Mouse (Mus musculus) ES-E14 (cell line): Measurements from ENCODE around the gene Wdr24. TPM values are rescaled to one million over a fixed set of nuclear protein-coding genes. Genes with fewer than 3 reads are reported as not detected.

ENCODE experiments used
- DNase-seq: peaks from one replicate; pipeline ENCODE4 v3.0.0-alpha.2; 2013; ENCODE audit warnings: low read depth, low spot score
- H3K27ac ChIP-seq: 2 replicates; pipeline ENCODE4 v1.5.1; 2012; ENCODE audit warnings: low read depth, mild to moderate bottlenecking, low read length, moderate library complexity, mixed read lengths; ENCODE audit not compliant: poor library complexity, insufficient read depth, severe bottlenecking
- H3K36me3 ChIP-seq: 2 replicates; pipeline ENCODE4 v1.6.1; 2012; ENCODE audit warnings: mild to moderate bottlenecking, low read length, moderate library complexity, mixed read lengths; ENCODE audit not compliant: control insufficient read depth, poor library complexity, insufficient read depth, severe bottlenecking
- H3K4me1 ChIP-seq, 2 experiments: fragments of 150-350 bp in 1 of 2; sonication (generic) in 1 of 2; 2 replicates each; pipeline ENCODE4 v1.6.1; 2012; ENCODE audit warnings: low read length in 2 of 2, mild to moderate bottlenecking in 1 of 2, mixed read lengths in 1 of 2; ENCODE audit not compliant: control insufficient read depth in 2 of 2, insufficient read depth in 2 of 2, poor library complexity in 1 of 2
- H3K4me3 ChIP-seq, 2 experiments: fragments of 150-350 bp in 1 of 2; sonication (generic) in 1 of 2; 2 replicates each; pipeline ENCODE4 v1.5.1; 2012; ENCODE audit warnings: low read length in 2 of 2, low read depth in 1 of 2, mild to moderate bottlenecking in 1 of 2, mixed read lengths in 1 of 2; ENCODE audit not compliant: insufficient read depth in 1 of 2, poor library complexity in 1 of 2, severe bottlenecking in 1 of 2
- H3K9ac ChIP-seq: 2 replicates; pipeline ENCODE4 v1.6.1; 2012; ENCODE audit warnings: low read depth, mild to moderate bottlenecking, low read length, mixed read lengths; ENCODE audit not compliant: poor library complexity, insufficient read depth, severe bottlenecking
- H3K9me3 ChIP-seq: fragments of 150-350 bp; sonication (generic); 2 replicates; pipeline ENCODE4 v1.6.1; 2012; ENCODE audit warnings: low read depth, mild to moderate bottlenecking, low read length; ENCODE audit not compliant: control insufficient read depth, insufficient read depth
- CHD2 ChIP-seq: IDR thresholded peaks from 2 replicates; pipeline ENCODE4 v1.6.1; 2014; ENCODE audit warnings: mild to moderate bottlenecking, low read depth, low read length, inconsistent platforms
- HCFC1 ChIP-seq: IDR thresholded peaks from 2 replicates; pipeline ENCODE4 v1.6.1; 2012; ENCODE audit warnings: low read length, inconsistent platforms, borderline replicate concordance; ENCODE audit not compliant: insufficient read depth
- MAFK ChIP-seq: IDR thresholded peaks from 2 replicates; pipeline ENCODE4 v1.6.1; 2014; ENCODE audit warnings: mild to moderate bottlenecking, low read depth, low read length, inconsistent platforms; ENCODE audit not compliant: insufficient read depth
- ZC3H11A ChIP-seq: IDR thresholded peaks from 2 replicates; pipeline ENCODE4 v1.6.1; 2012; ENCODE audit warnings: low read depth, mild to moderate bottlenecking, inconsistent platforms, low read length, borderline replicate concordance
- ZNF384 ChIP-seq: IDR thresholded peaks from 2 replicates; pipeline ENCODE4 v1.6.1; 2012; ENCODE audit warnings: low read depth, low read length, inconsistent platforms
- in situ Hi-C, 2 experiments: fragments of 600-800 bp; cut with MboI; formaldehyde crosslinking; loops; one replicate each; pipeline ENCODE4 v1.15.1; 2025; ENCODE audit warnings: low sequenced_read_pairs in 2 of 2, inconsistent platforms in 1 of 2; ENCODE audit not compliant: unreplicated experiment in 2 of 2
- total RNA-seq: library from RNA; depleted of rRNA; stranded (reverse); fragments of 300-350 nt; gene quantifications from 2 replicates; pipeline ENCODE4 v1.2.3, GENCODE M21; 2012

The Wdr24 gene
- total RNA-seq, 1 experiment = 28.6 TPM

GRCm38 (mm10) chr17:25837533-25837932, 14.1 kb downstream of the Wdr24 start:
- no peak overlapping the region for H3K9ac ChIP-seq
- H3K4me3 ChIP-seq = no peak overlapping the region
- TF ChIP-seq ZC3H11A (no peak), CHD2 (no peak), ZNF384 (no peak), HCFC1 (no peak), MAFK (no peak)
- no peaks in the 10 kb centered on the region for H3K9me3 ChIP-seq
- in situ Hi-C loops = no loop called here
- H3K4me1 ChIP-seq = peaks cover 0 to 19% of the 10 kb centered on the region in 2 experiments; a peak in 1 of 4 replicates
- H3K36me3 ChIP-seq = peaks cover 56% of the 10 kb centered on the region
- H3K27ac ChIP-seq = no peak overlapping the region
- DNase-seq = no peak

- DNase-seq = no peak
- in situ Hi-C loops = no loop called here
- Histone ChIP-seq H3K9ac (no peak overlapping the region), H3K36me3 (peaks cover 56% of the 10 kb centered on the region), H3K4me3 (no peak overlapping the region), H3K4me1 (peaks cover 0 to 24% of the 10 kb centered on the region in 2 experiments; a peak in 1 of 4 replicates), H3K27ac (no peak overlapping the region), H3K9me3 (no peaks in the 10 kb centered on the region)
- no peak for TF ChIP-seq HCFC1
- no peak for TF ChIP-seq ZC3H11A
- no peak for TF ChIP-seq ZNF384
- no peak for TF ChIP-seq CHD2
- TF ChIP-seq MAFK = no peak
Observed at GRCm38 (mm10) chr17:25838904-25839303, 15.5 kb downstream of the Wdr24 start.

- H3K9me3 ChIP-seq = no peaks in the 10 kb centered on the region
- in situ Hi-C loops = no loop called here
- peaks cover 55% of the 10 kb centered on the region for H3K36me3 ChIP-seq
- no peak for DNase-seq
- TF ChIP-seq ZC3H11A (no peak), CHD2 (no peak), MAFK (no peak)
- H3K4me3 ChIP-seq = no peak overlapping the region
- H3K27ac ChIP-seq = no peak overlapping the region
- no peak overlapping the region for H3K9ac ChIP-seq
- peaks cover 1 to 23% of the 10 kb centered on the region in 2 experiments; a peak in 1 of 4 replicates for H3K4me1 ChIP-seq
Observed at GRCm38 (mm10) chr17:25839455-25840235, 16.2 kb downstream of the Wdr24 start.

GRCm38 (mm10) chr17:25840519-25840918, 17.1 kb downstream of the Wdr24 start:
- no peak for DNase-seq
- Histone ChIP-seq H3K27ac (no peak overlapping the region), H3K9ac (no peak overlapping the region), H3K9me3 (no peaks in the 10 kb centered on the region), H3K4me3 (no peak overlapping the region), H3K4me1 (peaks cover 2 to 16% of the 10 kb centered on the region in 2 experiments; a peak in 1 of 4 replicates), H3K36me3 (peaks cover 47% of the 10 kb centered on the region)
- in situ Hi-C loops = no loop called here
- TF ChIP-seq ZNF384 = no peak
- TF ChIP-seq ZC3H11A = no peak
- TF ChIP-seq MAFK = no peak
- TF ChIP-seq CHD2 = no peak
- TF ChIP-seq HCFC1 = no peak
